Mouse (Mus musculus): ENCODE data around the gene Ska2.

Ska2 gene

GRCm38 (mm10) chr11:87108755-87109518, at the start of gene Ska2:
Ska2 (plus strand) TSS chr11:87109234.
- DNase-seq (ENCODE audit: low spot score in 2 of 2), result peak; percentile 90 to 96

DNA sequence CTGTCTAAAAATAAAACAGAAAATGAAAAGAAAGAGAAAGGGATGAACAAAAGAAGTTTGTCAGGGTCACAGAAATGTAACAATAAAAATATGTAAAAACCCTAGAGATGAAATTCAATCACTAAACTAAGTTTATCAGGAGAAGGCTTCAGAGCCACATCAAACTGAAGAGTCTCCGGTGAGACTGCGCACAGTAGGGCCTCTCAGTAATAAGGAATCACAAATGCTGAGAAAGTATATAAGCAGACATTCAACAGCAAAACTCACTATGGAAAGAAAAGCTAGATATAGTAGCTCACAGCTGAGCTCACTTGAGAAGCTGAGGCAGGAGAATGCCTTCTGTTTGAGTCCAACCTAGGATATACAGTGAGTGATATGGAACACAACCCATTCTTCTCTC, 48.6 kb upstream of the Ska2 start:
- DNase-seq (ENCODE audit: low spot score in 2 of 2), result no peak

- DNase-seq (ENCODE audit: low spot score in 2 of 2), result no peak
These were observed 46.9 kb upstream of the Ska2 start for GRCm38 (mm10) chr11:87062087-87062486.

- DNase-seq (ENCODE audit: low spot score in 2 of 2), result peak; percentile 54 to 70
These were observed 35.6 kb upstream of the Ska2 start for GRCm38 (mm10) chr11:87073343-87073865.

GRCm38 (mm10) chr11:87073866-87074440, 35.1 kb upstream of the Ska2 start, which contains the start of gene Gdpd1:
Gdpd1 (minus strand) TSS chr11:87074062.
- peak; percentile 77 to 88 for DNase-seq (ENCODE audit: low spot score in 2 of 2)

GRCm38 (mm10) chr11:87083712-87084111, 25.3 kb upstream of the Ska2 start:
- DNase-seq (ENCODE audit: low spot score in 2 of 2), result no peak

GRCm38 (mm10) chr11:87085461-87085860, 23.6 kb upstream of the Ska2 start:
- DNase-seq (ENCODE audit: low spot score in 2 of 2), result no peak

- DNase-seq (ENCODE audit: low spot score in 2 of 2), result peak; percentile 69 to 84
These were observed 22.6 kb upstream of the Ska2 start, which contains the start of gene Smg8 for GRCm38 (mm10) chr11:87086290-87086984. Smg8 (minus strand) TSS chr11:87086774.

DNA sequence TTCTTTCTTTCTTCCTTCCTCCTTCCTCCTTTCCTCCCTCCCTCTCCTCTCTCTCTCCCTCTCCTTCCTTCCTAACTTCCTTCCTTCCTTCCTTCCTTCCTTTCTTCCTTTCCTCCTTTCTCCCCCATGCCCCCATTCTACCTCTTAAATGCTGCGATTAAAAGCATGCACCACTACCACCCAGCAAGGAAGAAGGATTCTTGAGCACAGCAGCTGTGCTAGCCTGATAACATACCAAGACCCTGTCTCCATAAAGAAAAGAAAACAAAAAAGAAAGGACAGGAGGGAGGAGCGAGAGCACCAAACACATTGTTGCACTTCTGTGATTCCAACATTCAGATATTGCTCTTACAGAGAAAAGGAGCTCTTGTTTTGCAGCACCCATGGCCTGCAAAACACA, 21.9 kb upstream of the Ska2 start:
- no peak for DNase-seq (ENCODE audit: low spot score in 2 of 2)

DNA sequence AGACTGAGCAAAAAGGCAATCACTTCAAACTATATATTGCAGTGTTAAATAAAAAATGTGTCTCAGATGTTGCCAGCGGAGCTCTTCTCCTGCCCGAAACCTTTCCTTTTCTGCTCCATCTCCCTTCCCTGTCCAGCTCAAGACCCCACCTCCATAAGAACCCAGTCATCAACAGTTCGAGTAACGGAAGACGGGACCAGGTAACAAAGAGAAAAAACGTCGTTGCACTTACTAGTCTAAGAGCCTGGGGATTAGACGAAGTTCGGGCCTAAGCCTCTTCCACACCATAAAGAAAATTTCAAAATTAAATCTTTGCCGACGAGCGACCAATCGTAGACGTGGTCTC, 652 bp upstream of the Ska2 start, which contains the start of gene Prr11:
TSS of gene Prr11 (minus strand) at position 300 of the 346 bp plus-strand sequence.
- DNase-seq (ENCODE audit: low spot score in 2 of 2), result no peak

GRCm38 (mm10) chr11:87109519-87110171, 611 bp downstream of the Ska2 start:
- peak; percentile 51 to 64 for DNase-seq (ENCODE audit: low spot score in 2 of 2)

DNA sequence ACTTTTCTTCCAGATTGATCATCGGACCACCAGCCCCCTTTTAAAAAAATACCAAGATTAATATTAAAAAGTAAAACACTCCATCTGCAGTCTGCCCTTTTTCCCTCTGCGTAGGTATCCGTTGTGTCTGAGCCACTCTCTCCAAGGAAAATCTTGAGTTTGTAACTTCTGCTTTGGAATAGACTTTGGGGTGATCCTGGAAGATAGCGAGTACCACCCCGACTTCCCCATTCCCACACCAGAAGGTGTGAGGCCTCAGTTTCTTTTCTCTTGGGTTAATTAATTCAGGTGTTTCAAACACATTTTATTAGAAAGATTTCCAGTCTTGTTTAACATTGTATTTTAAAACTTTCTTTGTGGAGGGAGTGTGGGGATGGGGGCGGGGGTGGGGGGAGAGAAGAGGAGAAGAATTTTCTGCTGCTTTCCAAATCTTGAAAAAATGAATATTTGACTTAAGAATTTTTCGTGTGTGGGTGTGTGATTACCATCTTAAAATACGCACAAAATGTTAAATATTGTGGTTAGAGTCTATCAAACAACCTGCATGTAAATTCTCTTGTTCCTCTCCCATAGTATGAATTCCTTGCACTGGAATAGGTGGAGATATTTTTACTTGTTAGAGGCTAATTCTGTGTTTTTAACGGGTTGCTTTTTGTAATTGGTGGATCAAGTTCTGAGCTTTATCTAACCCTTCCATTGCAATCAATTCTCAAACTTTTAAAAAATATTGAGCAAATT, 1.3 kb downstream of the Ska2 start:
- no peak for DNase-seq (ENCODE audit: low spot score in 2 of 2)

DNA sequence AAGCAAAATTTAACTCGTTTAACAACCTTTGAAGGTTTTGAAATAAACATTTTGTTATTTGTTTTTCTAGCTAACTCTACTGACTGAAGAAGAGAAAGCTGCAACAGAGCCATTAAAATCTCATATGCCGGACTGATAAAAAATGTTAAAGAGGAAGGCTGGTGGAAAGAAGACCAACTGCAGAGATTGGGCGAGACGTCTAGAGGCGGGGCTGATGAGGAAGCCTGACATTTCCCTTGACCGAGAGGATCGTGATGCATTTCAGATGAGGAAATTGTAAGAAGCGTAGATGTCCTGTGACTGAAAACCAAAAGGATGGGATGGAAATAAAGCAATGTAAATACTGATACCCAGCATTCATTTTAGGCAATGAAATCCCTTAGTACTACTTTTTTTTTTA, 12.8 kb downstream of the Ska2 start:
- no peak for DNase-seq (ENCODE audit: low spot score in 2 of 2)

DNA sequence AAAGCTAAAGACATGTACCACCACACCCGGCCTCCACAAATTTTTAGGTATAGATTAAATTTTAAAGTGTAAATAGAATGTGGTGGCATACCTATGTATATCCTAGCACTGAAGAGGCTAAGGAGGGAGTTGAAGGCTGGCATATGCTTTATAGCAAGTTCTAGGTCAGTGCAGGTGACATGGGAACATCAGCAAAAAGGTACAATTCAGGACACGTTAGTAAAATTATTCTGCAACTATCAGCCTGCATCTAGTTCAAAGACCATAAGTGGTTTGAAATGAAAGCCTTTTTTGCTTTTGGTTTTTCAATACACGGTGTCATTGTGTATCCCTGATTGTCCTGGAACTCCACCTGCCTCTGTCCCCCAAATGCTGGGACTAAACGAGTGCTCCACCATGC, 16.5 kb downstream of the Ska2 start:
- DNase-seq (ENCODE audit: low spot score in 2 of 2), result no peak

GRCm38 (mm10) chr11:87126281-87126823, 17.3 kb downstream of the Ska2 start:
- DNase-seq (ENCODE audit: low spot score in 2 of 2), result no peak

DNA sequence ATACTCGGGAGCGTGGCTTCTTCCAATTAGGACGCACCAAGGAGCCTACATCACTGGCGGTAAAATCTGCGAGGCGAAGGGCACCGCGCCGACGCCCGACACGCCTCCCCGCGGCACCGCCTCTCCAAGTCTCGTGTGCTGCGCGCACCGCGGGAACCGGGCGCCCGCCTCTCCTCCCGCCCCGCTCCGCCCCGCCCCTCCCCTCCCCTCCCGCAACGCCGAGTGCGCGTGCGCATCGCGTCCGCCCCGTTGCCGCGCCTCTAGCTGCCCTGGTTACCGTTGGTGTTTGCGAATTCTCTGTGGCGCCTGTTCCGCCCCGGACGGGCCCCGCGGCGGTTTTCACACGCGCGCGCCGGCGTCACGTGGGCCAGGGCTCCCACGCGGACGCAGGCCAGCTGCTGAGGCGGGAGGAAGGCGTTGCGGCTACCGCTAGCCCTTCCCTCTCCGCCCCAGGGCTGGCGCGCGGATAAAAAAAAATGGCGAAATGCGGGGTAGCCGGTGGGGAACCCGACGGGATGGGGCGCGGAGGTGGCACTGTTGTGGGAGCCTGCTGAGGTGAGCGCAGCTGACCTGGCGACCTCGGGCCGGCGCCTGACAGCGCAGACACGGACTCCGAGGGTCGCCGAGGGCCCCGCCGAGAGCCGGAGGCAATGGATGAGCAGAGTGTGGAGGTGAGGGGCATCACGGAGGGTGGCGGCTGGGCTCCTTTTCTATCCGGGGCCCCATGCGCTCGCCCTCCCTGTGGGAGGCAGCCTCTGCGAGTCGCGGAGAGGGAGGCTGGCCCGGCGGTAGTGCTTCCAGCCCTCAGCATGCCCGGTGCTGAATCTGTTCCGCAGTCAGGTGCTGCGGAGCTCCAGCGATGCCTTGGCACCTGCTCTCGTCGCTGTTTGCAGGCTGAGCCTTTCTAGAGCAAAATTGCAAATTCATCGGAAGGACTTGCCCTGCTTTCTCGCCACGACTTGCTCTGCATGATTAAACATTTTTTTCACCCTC, 18.1 kb downstream of the Ska2 start, which contains the start of gene Trim37:
TSS of gene Trim37 (plus strand) at position 254 of the 993 bp plus-strand sequence.
- peak; percentile 75 to 86 for DNase-seq (ENCODE audit: low spot score in 2 of 2)

GRCm38 (mm10) chr11:87136233-87136632, 27.2 kb downstream of the Ska2 start:
- no peak for DNase-seq (ENCODE audit: low spot score in 2 of 2)

GRCm38 (mm10) chr11:87158012-87158411, 49.0 kb downstream of the Ska2 start:
- no peak for DNase-seq (ENCODE audit: low spot score in 2 of 2)

DNA sequence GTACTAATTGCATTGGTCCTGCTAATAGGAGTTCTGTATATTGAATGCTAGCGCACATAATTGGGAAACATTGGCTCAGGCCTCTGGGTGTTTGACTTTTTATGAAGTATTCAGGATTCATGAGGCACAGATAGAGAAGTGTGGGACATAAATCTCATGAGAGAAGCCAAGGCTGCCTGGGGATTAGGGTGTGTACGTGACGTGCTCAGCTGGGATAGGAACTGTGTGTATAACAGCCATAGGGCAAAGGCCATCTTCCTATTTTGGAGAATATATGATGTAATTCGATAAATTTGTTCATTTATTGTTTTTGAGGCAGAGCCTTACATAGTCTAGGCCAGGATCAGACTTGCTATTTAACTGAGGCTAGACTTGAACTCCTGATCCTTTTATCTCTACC, 53.7 kb downstream of the Ska2 start:
- DNase-seq (ENCODE audit: low spot score in 2 of 2), result no peak

- no peak for DNase-seq (ENCODE audit: low spot score in 2 of 2)
These were observed 54.7 kb downstream of the Ska2 start for GRCm38 (mm10) chr11:87163751-87164150.
